Mouse (Mus musculus) liver, embryonic 14 days (tissue): ENCODE data around the gene Olfr738. TPM values are rescaled to one million over a fixed set of nuclear protein-coding genes. Genes with fewer than 3 reads are reported as not detected.

ENCODE experiments used
- polyA plus RNA-seq: library from polyadenylated mRNA; depleted of rRNA; stranded (reverse); fragments of >200 nt; gene quantifications from 2 replicates; pipeline ENCODE4 v1.2.3, GENCODE M21; 2012; rRNA removed

The Olfr738 gene
- not detected in 2 replicates for polyA plus RNA-seq

GRCm38 (mm10) chr14:50407268-50407667 lies at the start of gene Olfr738:
Gene Olfr738, plus strand, starts transcription at chr14:50407568.

GRCm38 (mm10) chr14:50357593-50357992 lies 49.8 kb upstream of the Olfr738 start, which contains the start of gene Tlr11:
Gene Tlr11, plus strand, starts transcription at chr14:50357914.

GRCm38 (mm10) chr14:50380863-50381262 lies 26.5 kb upstream of the Olfr738 start, which contains the start of gene Olfr736:
Gene Olfr736, plus strand, starts transcription at chr14:50381163.

GRCm38 (mm10) chr14:50418326-50418725 lies 11.0 kb downstream of the Olfr738 start, which contains the start of gene Olfr739:
Gene Olfr739, plus strand, starts transcription at chr14:50418626.

GRCm38 (mm10) chr14:50445245-50445644 lies 37.9 kb downstream of the Olfr738 start, which contains the start of gene Olfr740:
Gene Olfr740, plus strand, starts transcription at chr14:50445545.

Other genes starting within 250 kb of the Olfr738 start
- gene Olfr730, start 219.4 kb upstream of the Olfr738 start, polyA plus RNA-seq, result not detected in 2 replicates
- not detected in 2 replicates for gene Olfr731, start 165.7 kb upstream of the Olfr738 start, polyA plus RNA-seq
- gene Olfr732, start 123.4 kb upstream of the Olfr738 start, polyA plus RNA-seq, result not detected in 2 replicates
- not detected in 2 replicates for gene Olfr733, start 106.0 kb upstream of the Olfr738 start, polyA plus RNA-seq
- not detected in 2 replicates for gene Olfr734, start 80.8 kb upstream of the Olfr738 start, polyA plus RNA-seq
- not detected in 2 replicates for gene Olfr735, start 58.7 kb upstream of the Olfr738 start, polyA plus RNA-seq
- 0.05 and 0.07 TPM in 2 replicates for gene Tlr11, start 49.7 kb upstream of the Olfr738 start, polyA plus RNA-seq
- gene Olfr736, start 26.4 kb upstream of the Olfr738 start, polyA plus RNA-seq, result not detected in 2 replicates
- gene Olfr739, start 11.1 kb downstream of the Olfr738 start, polyA plus RNA-seq, result not detected in 2 replicates
- not detected in 2 replicates for gene Olfr740, start 38.0 kb downstream of the Olfr738 start, polyA plus RNA-seq
- gene Olfr741, start 65.2 kb downstream of the Olfr738 start, polyA plus RNA-seq, result not detected in 2 replicates
- not detected in 2 replicates for gene Olfr742, start 96.0 kb downstream of the Olfr738 start, polyA plus RNA-seq
- gene Olfr743, start 114.3 kb downstream of the Olfr738 start, polyA plus RNA-seq, result not detected in 2 replicates
- not detected in 2 replicates for gene Olfr744, start 207.3 kb downstream of the Olfr738 start, polyA plus RNA-seq
- gene Olfr745, start 231.8 kb downstream of the Olfr738 start, polyA plus RNA-seq, result not detected in 2 replicates
- gene Olfr746, start 239.5 kb downstream of the Olfr738 start, polyA plus RNA-seq, result not detected in 2 replicates